Mouse (Mus musculus) erythroblast, embryonic 14.5 days (primary cell): Measurements from ENCODE around the gene Arfip2. TPM values are rescaled to one million over a fixed set of nuclear protein-coding genes. Genes with fewer than 3 reads are reported as not detected.

Experiments used
- H3K27me3 ChIP-seq: 2 replicates; pipeline ENCODE4 v1.6.1; 2012; ENCODE audit warnings: inconsistent platforms; ENCODE audit not compliant: control insufficient read depth
- H3K36me3 ChIP-seq: 2 replicates; pipeline ENCODE4 v1.6.1; 2012; ENCODE audit warnings: mild to moderate bottlenecking, inconsistent platforms; ENCODE audit not compliant: control insufficient read depth
- H3K4me1 ChIP-seq: 2 replicates; pipeline ENCODE4 v1.6.1; 2012; ENCODE audit warnings: inconsistent platforms; ENCODE audit not compliant: control insufficient read depth
- H3K4me3 ChIP-seq: replicated peaks from 2 replicates; pipeline ENCODE3; 2012; ENCODE audit warnings: moderate library complexity, mild to moderate bottlenecking, inconsistent platforms
- H3K9me3 ChIP-seq: 2 replicates; pipeline ENCODE4 v1.6.1; 2012; ENCODE audit warnings: low read length, inconsistent platforms, mixed read lengths; ENCODE audit not compliant: control insufficient read depth
- GATA1 ChIP-seq: IDR thresholded peaks from 2 replicates; pipeline ENCODE4 v1.6.1; 2012; ENCODE audit warnings: low read length, inconsistent platforms, mixed read lengths
- TAL1 ChIP-seq: IDR thresholded peaks from 3 replicates; pipeline ENCODE4 v1.6.1; 2012; ENCODE audit warnings: low read length, inconsistent platforms, mixed read lengths
- polyA plus RNA-seq: library from polyadenylated mRNA; stranded (reverse); fragments of >175 nt; gene quantifications from 2 replicates; pipeline ENCODE4 v1.2.3, GENCODE M21; 2012

The Arfip2 gene
- 1.5 and 1.7 TPM in 2 replicates for polyA plus RNA-seq

DNA sequence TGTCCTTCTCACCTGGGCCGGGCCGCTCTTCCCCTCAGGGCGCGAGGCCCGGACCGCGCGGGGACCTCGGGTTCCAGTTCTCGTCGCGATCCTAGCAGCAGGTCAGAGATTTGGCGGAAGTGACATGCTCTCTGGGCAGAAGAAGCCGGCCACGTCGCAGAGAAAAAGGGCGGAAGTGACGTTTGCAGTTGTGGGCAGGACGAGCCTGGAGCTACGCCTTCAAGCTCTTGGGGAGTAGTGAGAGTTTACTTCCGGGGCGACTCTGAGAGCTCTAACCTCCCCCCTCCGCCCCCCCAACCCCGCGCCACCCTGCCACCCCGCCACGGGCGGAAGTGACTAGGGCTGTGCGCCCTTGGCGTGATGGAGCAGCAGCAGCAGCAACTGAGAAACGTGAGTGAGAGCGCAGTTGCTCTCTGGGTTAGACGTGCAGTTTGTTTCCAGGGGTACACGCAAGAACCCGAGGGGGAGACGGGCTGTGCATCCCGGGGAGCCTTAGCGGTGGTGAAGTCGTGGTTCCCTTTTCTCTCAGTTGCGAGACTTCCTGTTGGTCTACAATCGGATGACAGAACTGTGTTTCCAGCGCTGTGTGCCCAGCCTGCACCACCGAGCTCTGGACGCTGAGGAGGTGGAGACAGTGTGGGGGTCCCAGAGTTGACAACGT lies at the start of gene Arfip2, which contains the start of gene Gm45799:
Gene Arfip2, minus strand, starts transcription at position 184 of the 661 bp plus-strand sequence.
Gene Gm45799, plus strand, starts transcription at position 320 of the 661 bp plus-strand sequence.
- Histone ChIP-seq H3K9me3 (no peaks in the 10 kb centered on the region), H3K36me3 (peaks cover 57% of the 10 kb centered on the region), H3K27me3 (no peaks in the 10 kb centered on the region), H3K4me1 (peaks cover 47% of the 10 kb centered on the region), H3K4me3 (peak within 1 kb of the TSS; percentile 73)
- TF ChIP-seq TAL1 (no peak), GATA1 (no peak)

DNA sequence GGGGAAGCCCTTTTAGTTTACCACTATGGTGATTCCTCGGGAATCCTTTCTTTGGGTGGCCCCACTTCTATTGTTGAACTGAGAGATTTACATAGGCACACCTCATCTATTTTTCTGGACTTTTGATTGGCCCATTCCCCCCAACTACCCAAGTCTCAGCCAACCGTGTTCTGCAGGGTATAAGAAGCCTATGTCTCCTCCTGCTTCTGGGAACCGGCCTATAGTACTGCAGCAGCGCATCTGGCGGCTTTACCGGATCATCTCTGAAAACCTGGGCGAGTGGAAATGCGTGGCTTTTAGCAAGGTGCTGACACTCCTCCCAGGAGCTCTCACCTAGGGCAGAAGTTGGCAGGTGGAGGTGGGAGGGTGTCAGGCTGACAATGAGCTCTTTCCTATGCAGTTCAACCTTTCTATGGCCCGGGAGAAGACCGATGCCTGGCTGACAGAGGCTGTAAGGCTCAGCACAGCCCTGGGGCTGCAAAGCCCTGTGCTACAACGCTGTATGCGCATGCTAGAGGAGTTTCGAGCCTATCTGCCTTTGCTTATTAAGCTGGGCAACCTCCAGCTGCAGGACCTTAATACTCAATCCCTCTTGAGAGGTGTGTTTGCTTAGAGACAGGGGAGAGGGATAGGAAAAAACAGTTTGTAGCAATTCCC lies 45.5 kb upstream of the Arfip2 start:
- no peaks in the 10 kb centered on the region; the same call in 1 of the 2 replicates for H3K27me3 ChIP-seq
- no peaks in the 10 kb centered on the region for H3K36me3 ChIP-seq
- no peak overlapping the region for H3K4me3 ChIP-seq
- H3K9me3 ChIP-seq, result no peaks in the 10 kb centered on the region
- TF ChIP-seq TAL1 (no peak), GATA1 (no peak)
- no peaks in the 10 kb centered on the region for H3K4me1 ChIP-seq

DNA sequence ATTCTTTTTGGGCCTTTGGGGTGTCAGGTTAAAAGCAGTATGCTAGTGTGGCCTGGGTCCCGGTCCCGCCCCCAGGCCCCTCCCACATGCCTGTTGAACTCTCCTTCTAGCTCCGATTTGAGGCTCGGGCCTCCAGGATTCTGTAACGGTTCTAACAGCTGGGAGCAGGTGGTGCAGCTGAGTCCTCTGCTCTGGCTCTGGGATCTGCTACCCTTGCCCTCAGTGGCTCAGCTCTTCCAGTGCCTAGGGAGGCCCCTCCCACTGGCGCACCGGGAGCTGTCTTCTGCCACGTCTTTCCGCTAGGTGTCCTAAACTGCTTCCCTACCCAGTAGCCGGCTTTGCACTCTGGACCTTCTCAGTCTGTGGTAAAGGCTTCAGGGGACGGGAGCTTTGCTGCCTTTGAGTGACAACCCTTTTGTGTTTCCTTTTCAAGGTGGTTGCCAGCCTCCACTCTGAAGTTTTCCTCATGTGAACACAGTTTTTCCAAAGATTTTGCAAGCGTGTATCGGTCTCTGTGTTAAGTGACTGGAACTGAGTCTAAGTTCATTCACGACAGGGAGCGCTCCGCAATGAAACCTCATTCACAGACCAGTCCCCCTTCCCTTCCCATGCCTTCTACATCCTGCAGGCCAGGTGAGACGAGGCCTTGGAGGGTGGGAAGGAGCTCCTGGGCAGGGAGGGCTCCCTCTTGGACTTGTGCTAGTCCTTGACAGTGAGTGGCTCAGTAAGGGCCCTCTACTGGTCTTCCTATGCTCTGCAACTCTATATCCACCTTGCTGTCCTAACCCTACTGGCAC lies 10.6 kb upstream of the Arfip2 start, which contains the start of gene Dnhd1:
Gene Dnhd1, plus strand, starts transcription at position 189 of the 797 bp plus-strand sequence.
- H3K27me3 ChIP-seq, result no peaks in the 10 kb centered on the region
- H3K4me3 ChIP-seq, result peak within 1 kb of the TSS; percentile 63
- H3K4me1 ChIP-seq, result peaks cover 12% of the 10 kb centered on the region
- H3K36me3 ChIP-seq, result no peaks in the 10 kb centered on the region; the same call in 1 of the 2 replicates
- H3K9me3 ChIP-seq, result no peaks in the 10 kb centered on the region
- TF ChIP-seq GATA1, result no peak
- no peak for TF ChIP-seq TAL1

DNA sequence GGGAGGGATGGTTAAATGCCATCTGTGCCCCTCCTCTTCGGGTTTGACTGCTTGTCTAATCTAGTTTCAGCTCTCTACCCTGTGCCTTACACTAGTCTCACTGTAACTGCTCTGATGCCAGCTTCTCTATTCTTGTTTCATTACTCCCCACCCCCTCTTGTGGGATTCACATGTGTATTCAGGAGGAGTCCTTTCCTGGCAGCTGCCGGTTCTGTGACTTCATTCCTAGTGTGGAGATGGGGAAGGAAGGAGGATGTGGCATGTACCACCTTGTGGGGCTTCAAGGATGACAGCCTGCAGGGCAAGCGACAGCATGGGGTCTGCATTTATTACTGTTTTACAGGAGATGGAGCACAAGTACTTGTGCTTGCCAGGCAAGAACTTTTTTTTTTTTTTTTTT lies 1.7 kb upstream of the Arfip2 start:
- TF ChIP-seq GATA1 (no peak), TAL1 (no peak)
- peaks cover 43% of the 10 kb centered on the region for H3K36me3 ChIP-seq

DNA sequence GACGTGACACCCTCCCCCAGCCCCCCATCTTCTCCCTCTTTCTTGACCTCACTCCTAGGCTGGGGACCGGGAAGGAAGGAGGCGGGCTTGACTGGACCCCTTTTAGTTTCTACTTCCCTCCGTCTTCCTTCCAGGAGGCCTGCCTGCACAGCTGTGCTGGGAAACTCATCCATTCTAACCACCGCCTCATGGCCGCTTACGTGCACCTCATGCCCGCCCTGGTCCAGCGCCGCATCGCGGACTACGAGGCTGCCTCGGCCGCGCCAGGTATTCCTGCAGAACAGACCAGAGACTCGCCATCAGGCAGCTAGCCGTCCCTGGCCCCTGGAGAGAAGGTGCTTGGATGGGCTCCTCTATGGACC lies 659 bp upstream of the Arfip2 start:
- Histone ChIP-seq H3K9me3 (no peaks in the 10 kb centered on the region), H3K27me3 (no peaks in the 10 kb centered on the region), H3K4me3 (peak overlapping the region; percentile 73), H3K36me3 (peaks cover 53% of the 10 kb centered on the region), H3K4me1 (peaks cover 42% of the 10 kb centered on the region)
- TF ChIP-seq TAL1, result no peak

More for the DNA sequence above, 1.7 kb upstream of the Arfip2 start:
- Histone ChIP-seq H3K9me3 (no peaks in the 10 kb centered on the region), H3K4me3 (peak overlapping the region; percentile 8), H3K4me1 (peaks cover 34% of the 10 kb centered on the region), H3K27me3 (no peaks in the 10 kb centered on the region)

- Histone ChIP-seq H3K4me1 (peaks cover 51% of the 10 kb centered on the region), H3K9me3 (no peaks in the 10 kb centered on the region), H3K27me3 (no peaks in the 10 kb centered on the region), H3K4me3 (peak within 1 kb of the TSS; percentile 73), H3K36me3 (peaks cover 54% of the 10 kb centered on the region)
- TF ChIP-seq GATA1 (no peak), TAL1 (no peak)
These were observed 460 bp downstream of the Arfip2 start, which contains the start of gene Timm10b for GRCm38 (mm10) chr7:105639756-105640155. Gene Timm10b, plus strand, starts transcription at chr7:105640056.

DNA sequence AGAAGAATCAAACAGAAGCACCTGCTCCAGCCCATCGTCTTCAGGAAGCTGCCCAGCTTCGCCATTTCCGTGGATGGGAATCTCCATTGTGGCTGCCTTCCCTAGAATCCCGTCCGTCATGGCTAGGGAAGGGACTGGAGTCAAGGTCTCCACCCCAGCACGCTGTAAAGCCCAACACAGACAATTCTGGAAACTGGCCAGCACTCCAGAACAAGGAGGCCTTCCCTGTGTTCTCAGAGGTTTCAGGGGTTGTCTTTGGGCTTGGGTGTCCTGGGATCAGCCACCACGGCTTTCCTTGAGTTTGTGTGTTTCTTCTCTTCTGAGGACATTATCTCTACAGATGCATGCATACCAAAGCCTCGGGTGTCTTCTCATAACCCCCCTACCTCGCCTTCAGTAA lies 912 bp downstream of the Arfip2 start:
- H3K36me3 ChIP-seq, result peaks cover 53% of the 10 kb centered on the region
- TF ChIP-seq GATA1, result no peak
- no peak for TF ChIP-seq TAL1
- H3K4me1 ChIP-seq, result peaks cover 55% of the 10 kb centered on the region
- no peaks in the 10 kb centered on the region for H3K9me3 ChIP-seq
- H3K4me3 ChIP-seq, result peak overlapping the region; percentile 73
- no peaks in the 10 kb centered on the region for H3K27me3 ChIP-seq

- TF ChIP-seq GATA1, result no peak
- TF ChIP-seq TAL1, result no peak
- H3K27me3 ChIP-seq, result peaks cover 2% of the 10 kb centered on the region
- peaks cover 60% of the 10 kb centered on the region for H3K4me1 ChIP-seq
- no peaks in the 10 kb centered on the region for H3K9me3 ChIP-seq
- H3K4me3 ChIP-seq, result no peak overlapping the region
- peaks cover 48% of the 10 kb centered on the region for H3K36me3 ChIP-seq
These were observed 1.4 kb downstream of the Arfip2 start for GRCm38 (mm10) chr7:105638776-105639175.

DNA sequence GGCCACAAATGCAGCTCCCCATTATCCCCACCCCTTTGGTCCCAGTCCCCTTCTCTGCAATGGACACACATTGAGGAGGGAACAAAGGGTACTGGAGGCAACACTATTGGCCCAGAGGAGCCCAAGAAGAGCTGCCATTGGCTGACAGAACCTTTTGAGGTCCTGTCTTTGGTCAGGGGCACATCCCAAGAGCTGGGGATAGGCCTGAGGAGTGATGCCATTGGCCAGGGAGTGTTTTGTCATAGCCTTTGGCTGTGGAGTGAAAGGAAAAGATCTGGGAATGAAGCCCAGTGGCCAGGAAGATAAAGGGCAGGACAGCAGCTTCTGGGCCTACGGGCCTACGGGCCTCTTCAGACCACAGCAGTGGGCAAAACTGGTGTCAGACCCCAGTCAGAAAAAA lies 4.5 kb downstream of the Arfip2 start:
- no peak for TF ChIP-seq GATA1
- TF ChIP-seq TAL1, result no peak
- Histone ChIP-seq H3K4me3 (no peak overlapping the region), H3K9me3 (no peaks in the 10 kb centered on the region), H3K4me1 (peaks cover 56% of the 10 kb centered on the region), H3K36me3 (peaks cover 29% of the 10 kb centered on the region), H3K27me3 (peaks cover 30% of the 10 kb centered on the region)
